Mouse (Mus musculus): ENCODE measurements around the gene Trub1. TPM values are rescaled to one million over a fixed set of nuclear protein-coding genes. Genes with fewer than 3 reads are reported as not detected.

Trub1 gene
- 9.1 to 11.6 TPM (median 9.7 TPM) in 4 replicates for total RNA-seq (2023)

GRCm38 (mm10) chr19:57452492-57453217, at the start of gene Trub1:
TSS of gene Trub1 (plus strand) at chr19:57452912.

Other genes with a start within 250 kb of the Trub1 start
- 421 to 448 TPM (median 427 TPM) in 4 replicates for gene Ablim1, start 138.0 kb upstream of the Trub1 start, total RNA-seq (2023)
- 20.3 to 21.5 TPM (median 20.8 TPM) in 4 replicates for gene Fam160b1, start 92.2 kb upstream of the Trub1 start, total RNA-seq (2023)
- gene Atrnl1, start 158.1 kb downstream of the Trub1 start, total RNA-seq (2023), result 13.3 to 14.8 TPM (median 14.4 TPM) in 4 replicates